Mouse (Mus musculus) forelimb bud, embryonic 11.5 days (tissue): ENCODE measurements around the gene Irf3.
A peak's percentile ranks its signal among the peaks of the same experiment; 100 is the strongest.

Experiments used
- DNase-seq: peaks from one replicate; pipeline ENCODE4 v3.0.0-alpha.2; 2012; ENCODE audit warnings: low read depth, low spot score

The Irf3 gene

GRCm38 (mm10) chr7:44974383-44975116, 22.9 kb upstream of the Irf3 start, which contains the start of gene Cpt1c:
Gene Cpt1c (minus strand): TSS chr7:44974851.
- DNase-seq, result peak; percentile 85

GRCm38 (mm10) chr7:44975117-44975419, 22.4 kb upstream of the Irf3 start:
- DNase-seq, result no peak

DNA sequence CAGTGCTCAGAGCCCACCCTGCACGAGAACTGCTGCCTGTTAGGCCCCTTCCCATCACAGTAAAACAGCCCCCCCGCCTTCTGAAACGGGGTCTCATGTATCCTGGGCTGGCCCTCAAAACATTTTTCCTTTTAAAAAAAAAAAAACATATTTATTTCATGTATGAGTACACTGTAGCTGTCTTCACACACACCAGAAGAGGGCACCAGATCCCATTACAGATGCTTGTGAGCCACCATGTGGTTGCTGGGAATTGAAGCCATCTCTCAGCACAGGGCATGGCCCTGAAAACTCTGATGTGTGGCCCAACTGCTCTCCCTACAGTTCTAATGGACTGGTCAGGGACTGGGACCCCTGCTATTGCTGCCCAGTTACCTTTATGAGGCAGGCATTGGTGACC, 19.1 kb upstream of the Irf3 start:
- DNase-seq, result no peak

DNA sequence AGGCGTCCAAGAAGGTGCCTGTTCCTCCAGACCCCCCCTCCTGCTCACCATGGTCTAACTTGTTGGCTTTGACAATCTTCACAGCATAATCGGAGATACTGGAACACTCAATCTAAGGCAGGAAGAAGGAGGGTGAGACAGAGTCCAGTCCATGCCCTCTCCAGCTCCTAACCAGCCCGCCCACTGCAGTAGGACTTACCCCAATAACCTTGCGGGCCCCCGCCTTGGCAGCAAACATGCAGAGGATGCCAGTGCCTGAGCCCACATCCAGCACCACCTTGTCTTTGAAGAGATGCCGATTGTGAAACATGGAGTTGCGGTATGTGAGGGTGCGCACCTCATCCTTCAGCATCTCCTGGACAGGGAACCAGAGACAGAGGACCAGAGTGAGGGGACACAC, 15.9 kb upstream of the Irf3 start:
- DNase-seq, result no peak

- DNase-seq, result peak; percentile 79
Observed at GRCm38 (mm10) chr7:44983085-44983484, 14.4 kb upstream of the Irf3 start.

GRCm38 (mm10) chr7:44983944-44984832, 13.3 kb upstream of the Irf3 start:
- no peak for DNase-seq

GRCm38 (mm10) chr7:44984833-44985164, 12.6 kb upstream of the Irf3 start:
- DNase-seq, result no peak

DNA sequence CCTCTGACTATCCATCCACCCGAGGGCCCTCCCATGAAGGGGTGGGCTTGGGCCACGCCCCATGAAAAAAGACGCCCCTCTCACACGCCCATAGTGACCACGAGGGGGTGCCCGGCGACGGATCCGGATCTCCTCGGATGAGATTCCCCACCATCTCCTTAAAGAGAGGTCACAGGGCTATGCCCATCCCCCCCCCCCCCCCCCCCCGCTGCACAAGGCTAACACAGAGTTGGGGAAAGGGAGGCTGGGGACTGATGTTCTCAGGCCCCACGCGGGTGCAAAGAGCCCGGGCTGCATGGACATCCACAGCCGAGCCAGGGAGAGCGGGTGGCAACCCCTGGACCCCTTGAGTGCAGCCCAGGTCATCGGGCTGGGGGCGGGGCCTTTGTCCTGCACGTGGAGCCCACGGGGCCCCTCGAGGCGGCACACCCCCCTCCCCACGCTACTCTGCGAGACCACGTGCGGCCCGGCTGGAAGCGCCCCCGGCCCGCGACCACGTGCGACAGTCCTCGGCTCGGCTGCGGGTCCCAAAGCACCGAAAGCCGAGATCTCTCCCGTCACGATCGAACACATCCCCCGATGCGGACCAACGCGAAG, 11.8 kb upstream of the Irf3 start:
- peak; percentile 76 for DNase-seq

DNA sequence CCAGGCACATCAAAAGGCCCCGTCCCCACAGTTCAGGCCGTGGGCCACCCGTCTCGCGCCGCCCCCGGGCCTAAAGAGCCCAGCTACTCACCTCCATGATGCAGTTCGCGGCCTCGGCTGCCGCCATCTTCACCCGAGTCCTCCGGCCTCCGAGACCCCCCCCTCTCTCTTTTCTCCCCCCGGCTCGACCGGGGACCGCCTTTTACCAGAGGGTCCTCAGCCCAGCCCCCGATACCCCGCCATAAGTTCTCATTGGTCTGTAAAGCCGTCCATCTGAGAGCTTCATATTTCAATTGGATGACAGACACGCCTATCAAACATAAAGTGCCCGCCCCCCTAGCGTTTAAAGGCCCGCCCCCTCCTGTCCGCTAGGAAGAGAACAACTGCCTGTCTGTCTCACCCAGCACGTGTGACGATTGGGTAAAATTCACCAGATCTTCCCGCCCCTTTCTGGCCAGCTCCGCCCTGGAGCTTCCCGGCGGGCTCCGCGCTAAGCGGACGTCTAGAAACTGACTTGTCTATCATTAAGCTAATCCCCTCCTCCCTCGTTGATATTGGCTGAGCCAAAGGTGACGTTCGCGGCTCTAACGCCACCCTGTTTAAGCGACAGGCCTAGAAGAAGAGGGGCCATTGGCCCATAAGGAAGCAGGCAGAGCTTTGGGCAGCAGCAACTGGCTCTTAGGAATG, 11.1 kb upstream of the Irf3 start, which contains the start of gene Prmt1:
Prmt1 (minus strand) TSS at position 377 of the 687 bp plus-strand sequence.
- peak; percentile 100 for DNase-seq

- DNase-seq, result no peak
Observed at GRCm38 (mm10) chr7:44986879-44987718, 10.3 kb upstream of the Irf3 start.

DNA sequence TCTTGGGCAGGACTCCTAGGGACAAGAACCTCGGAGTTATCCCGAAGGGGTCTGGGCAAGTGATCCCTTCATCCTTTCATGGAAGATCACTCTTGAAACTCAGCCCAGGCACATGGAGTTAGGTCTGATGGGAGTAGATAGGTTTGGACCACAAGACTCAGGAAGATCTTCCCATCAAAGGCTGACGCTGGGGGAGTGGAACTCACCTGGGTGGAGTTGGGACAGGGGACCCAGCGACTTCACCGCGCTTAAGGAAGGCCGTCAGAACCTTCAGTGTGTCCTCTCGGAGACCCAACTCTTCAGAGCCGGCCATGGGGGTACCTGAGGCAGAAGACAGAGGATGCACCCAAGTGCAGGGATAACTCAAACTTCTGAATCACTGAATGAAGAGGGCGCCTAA, 776 bp upstream of the Irf3 start:
- no peak for DNase-seq

- DNase-seq, result no peak
Observed at GRCm38 (mm10) chr7:44997940-44998428, 536 bp downstream of the Irf3 start.

GRCm38 (mm10) chr7:44998501-44998955, 1.1 kb downstream of the Irf3 start, which contains the start of gene Bcl2l12:
Gene Bcl2l12 (minus strand): TSS chr7:44998712.
- DNase-seq, result no peak

- no peak for DNase-seq
Observed at GRCm38 (mm10) chr7:44999753-45000152, 2.3 kb downstream of the Irf3 start.

DNA sequence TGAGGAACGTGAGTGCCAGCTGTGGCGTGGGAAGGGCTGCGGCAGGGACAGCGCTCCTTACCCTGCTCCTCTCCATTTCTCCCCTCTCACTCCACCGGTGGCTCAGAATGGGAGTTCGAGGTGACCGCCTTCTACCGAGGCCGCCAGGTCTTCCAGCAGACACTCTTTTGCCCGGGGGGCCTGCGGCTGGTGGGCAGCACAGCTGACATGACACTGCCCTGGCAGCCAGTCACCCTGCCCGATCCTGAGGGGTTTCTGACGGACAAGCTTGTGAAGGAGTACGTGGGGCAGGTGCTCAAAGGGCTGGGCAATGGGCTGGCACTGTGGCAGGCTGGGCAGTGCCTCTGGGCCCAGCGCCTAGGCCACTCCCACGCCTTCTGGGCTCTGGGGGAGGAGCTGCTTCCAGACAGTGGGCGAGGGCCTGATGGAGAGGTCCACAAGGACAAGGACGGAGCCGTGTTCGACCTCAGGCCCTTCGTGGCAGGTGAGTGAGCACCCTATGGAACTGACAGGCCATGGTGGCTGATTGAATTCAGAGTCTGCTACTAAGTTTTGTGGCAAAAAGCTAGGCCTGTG, 3.2 kb downstream of the Irf3 start:
- DNase-seq, result no peak

- DNase-seq, result no peak
Observed at GRCm38 (mm10) chr7:45002440-45002839, 5.0 kb downstream of the Irf3 start.

DNA sequence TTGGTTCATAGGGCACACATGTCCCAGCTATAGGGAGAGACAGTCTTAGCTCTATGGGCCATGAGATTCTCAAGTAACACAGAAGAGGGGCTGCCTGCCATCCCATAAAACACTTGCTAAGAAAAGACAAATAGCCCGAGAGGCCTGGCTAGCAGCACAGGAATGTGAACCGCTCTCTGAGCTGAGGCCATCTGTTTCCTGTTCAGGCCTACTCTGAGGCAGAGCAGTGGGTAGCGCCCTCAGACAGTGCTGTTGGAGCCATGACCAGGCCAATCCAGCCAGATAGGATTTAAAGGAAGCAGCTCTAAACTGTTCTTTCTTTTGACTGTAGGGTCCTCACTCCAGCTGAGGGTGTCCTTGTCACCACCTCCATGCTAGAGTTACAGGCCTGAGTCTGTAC, 7.1 kb downstream of the Irf3 start:
- DNase-seq, result no peak

DNA sequence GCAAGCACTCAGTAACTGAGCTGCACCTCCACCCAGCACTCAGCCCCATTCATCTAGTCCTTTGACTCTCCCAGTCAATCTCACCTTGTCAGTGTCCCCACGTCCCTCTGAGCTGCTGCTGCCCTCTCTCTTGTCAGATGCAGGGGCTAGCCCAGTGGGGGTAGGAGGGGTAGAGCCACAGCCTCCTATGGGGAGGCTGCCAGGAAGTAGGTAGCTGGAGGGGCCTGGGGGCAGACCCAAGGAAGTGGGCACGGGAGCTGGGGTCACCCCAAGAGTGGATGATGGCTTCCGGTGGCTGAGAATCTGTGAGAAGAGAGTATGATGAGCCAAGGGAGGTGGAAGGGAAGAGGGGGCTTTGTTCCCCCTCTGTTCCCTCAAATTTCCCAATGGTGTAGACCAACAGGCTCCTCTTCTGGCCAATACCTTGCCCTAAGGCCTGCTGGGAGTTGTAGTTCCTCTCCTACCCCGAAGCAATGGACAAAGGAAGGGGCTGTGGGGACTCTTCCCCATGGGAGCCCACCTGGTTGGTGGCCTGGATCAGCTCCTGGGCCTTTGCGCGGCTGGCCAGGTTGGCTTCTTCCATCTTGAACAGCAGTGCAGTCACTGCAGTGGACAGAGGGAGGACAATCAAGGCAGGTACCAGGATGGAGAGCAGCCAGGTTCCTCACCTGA, 8.0 kb downstream of the Irf3 start:
- DNase-seq, result no peak

GRCm38 (mm10) chr7:45006503-45006902, 9.1 kb downstream of the Irf3 start:
- no peak for DNase-seq

DNA sequence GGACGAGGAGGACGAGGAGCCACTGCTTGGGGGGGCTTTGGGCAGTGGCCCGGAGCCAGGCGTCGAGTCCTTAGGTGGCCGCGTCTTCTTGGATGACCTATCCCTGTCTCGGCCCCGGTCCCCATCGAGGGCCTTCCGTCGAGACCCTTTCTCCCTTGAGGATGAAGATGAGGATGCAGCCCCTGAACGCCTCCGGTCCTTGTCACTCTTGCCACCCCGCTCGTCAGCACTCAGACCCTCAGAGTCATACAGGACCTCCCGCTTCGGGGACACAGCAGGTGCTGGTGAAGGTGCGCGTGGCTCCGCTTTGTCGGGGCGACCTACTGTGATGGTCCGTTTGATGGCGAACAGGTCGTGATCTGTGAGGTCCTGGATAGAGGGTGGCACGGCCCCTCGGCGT, 9.7 kb downstream of the Irf3 start:
- no peak for DNase-seq
